In the genomic region with DNA sequence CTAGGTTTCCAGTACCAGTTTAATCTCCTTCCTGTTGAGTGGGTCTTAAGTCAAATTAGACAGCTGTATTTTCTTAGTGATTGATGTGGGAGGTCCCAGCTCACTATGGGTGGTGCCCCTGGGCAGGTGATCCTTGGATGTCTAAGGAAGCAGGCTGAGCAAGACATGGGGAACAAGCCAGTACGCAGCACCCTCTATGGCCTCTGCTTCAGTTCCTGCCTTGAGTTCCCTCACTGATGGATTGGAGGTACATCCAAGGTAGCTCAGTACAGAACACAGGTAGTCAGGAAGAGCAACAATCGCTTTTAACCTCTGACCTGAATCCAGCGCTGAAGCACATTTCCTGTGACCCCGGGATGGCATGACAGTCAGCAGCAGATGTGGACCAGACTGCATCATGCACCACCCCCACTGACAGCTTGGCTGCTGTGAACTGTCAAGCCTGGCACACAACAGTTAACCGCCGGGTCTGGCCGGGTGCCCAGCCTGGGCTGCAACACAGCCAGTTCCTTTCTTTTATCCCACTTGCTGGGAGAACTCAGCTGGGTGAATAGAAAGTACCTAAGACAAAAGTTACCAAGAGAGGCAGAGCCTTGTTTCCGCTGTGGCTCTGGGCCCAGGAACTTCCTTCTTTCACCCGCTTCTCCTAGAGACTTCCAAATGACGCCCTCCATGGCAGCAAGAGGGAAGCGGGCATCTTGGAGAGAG, we compare ENCODE assay signal across 7 mouse cellular contexts. TPM values are rescaled to one million over a fixed set of nuclear protein-coding genes. Genes with fewer than 3 reads are reported as not detected.
DNase-seq lines count a peak whose midpoint lies in the region; ATAC-seq lines count a peak whose summit lies in the region.

A gene (plus strand): TSS at position 652 of the 708 bp plus-strand sequence.

- 45% methylated on average over 11 of the region's 11 CpGs for WGBS in embryonic facial prominence, embryonic 14.5 days
- WGBS in heart, embryonic 14.5 days, result 21% methylated on average over 11 of the region's 11 CpGs

- peak within 1 kb of the TSS; percentile 18; the same call in 1 of the 2 replicates for H3K4me2 ChIP-seq in embryonic facial prominence, embryonic 14.5 days (ENCODE audit: low read depth, low read length)
- H3K4me2 ChIP-seq in heart, embryonic 14.5 days (ENCODE audit: low read length), result peak within 1 kb of the TSS; percentile 44

- no peaks in the 10 kb centered on the region for H3K27me3 ChIP-seq in embryonic facial prominence, embryonic 14.5 days (replicated peaks; ENCODE audit: control insufficient read depth, insufficient read depth, low read length)
- H3K27me3 ChIP-seq in heart, embryonic 14.5 days (ENCODE audit: control insufficient read depth, insufficient read depth, low read length), result no peaks in the 10 kb centered on the region

- H3K9me3 ChIP-seq in embryonic facial prominence, embryonic 14.5 days (ENCODE audit: control insufficient read depth, low read length), result 0 out of 2 replicates have a peak, but pooled peaks cover 4% of the 10 kb centered on the region
- no peaks in the 10 kb centered on the region for H3K9me3 ChIP-seq in heart, embryonic 14.5 days (ENCODE audit: control insufficient read depth, low read length)

- H3K4me1 ChIP-seq in embryonic facial prominence, embryonic 14.5 days (ENCODE audit: control insufficient read depth, insufficient read depth, low read length), result 0 out of 2 replicates have a peak, but pooled peaks cover 9% of the 10 kb centered on the region
- peaks cover 9 to 16% of the 10 kb centered on the region in 2 experiments for H3K4me1 ChIP-seq in heart, embryonic 14.5 days (ENCODE audit: control insufficient read depth in 2 of 2, insufficient read depth in 2 of 2, low read length in 2 of 2)

- peak within 1 kb of the TSS; percentile 63; the same call in 1 of the 2 replicates for H3K27ac ChIP-seq in embryonic facial prominence, embryonic 14.5 days (replicated peaks; ENCODE audit: low read depth, low read length)
- H3K27ac ChIP-seq in heart, embryonic 14.5 days (replicated peaks in 1 of 2; ENCODE audit: control insufficient read depth in 1 of 2, insufficient read depth in 1 of 2, low read depth in 2 of 2, low read length in 2 of 2), result peak within 1 kb of the TSS; percentile 75 to 76

- H3K36me3 ChIP-seq in embryonic facial prominence, embryonic 14.5 days (ENCODE audit: control insufficient read depth, insufficient read depth, low read length), result no peaks in the 10 kb centered on the region
- H3K36me3 ChIP-seq in heart, embryonic 14.5 days (ENCODE audit: control insufficient read depth, insufficient read depth, low read length), result no peaks in the 10 kb centered on the region

- peak; percentile 85 for ATAC-seq in embryonic facial prominence, embryonic 14.5 days (ENCODE audit: low read depth)
- peak; percentile 77; the same call in 1 of the 2 replicates for ATAC-seq in heart, embryonic 14.5 days (ENCODE audit: insufficient number of reproducible peaks, insufficient read depth, low FRiP score, low read depth)
- ATAC-seq in megakaryocyte, adult 5-6 weeks (ENCODE audit: poor library complexity, severe bottlenecking), result peak; percentile 76

- no peak within 1 kb of the TSS for H3K9ac ChIP-seq in embryonic facial prominence, embryonic 14.5 days (ENCODE audit: low read depth, low read length)
- no peak within 1 kb of the TSS for H3K9ac ChIP-seq in heart, embryonic 14.5 days (ENCODE audit: low read length)

- H3K4me3 ChIP-seq in embryonic facial prominence, embryonic 14.5 days (ENCODE audit: low read depth, low read length), result no peak within 1 kb of the TSS
- no peak within 1 kb of the TSS for H3K4me3 ChIP-seq in heart, embryonic 14.5 days (ENCODE audit: control insufficient read depth in 1 of 2, insufficient read depth in 1 of 2, low read depth in 1 of 2, low read length in 2 of 2)

- DNase-seq in 416B (ENCODE audit: low read depth) (peak; percentile 91), adipocyte (ENCODE audit: low spot score) (peak; percentile 91)
- peak; percentile 90 for DNase-seq in embryonic facial prominence, embryonic 14.5 days (ENCODE audit: low spot score)
- peak; percentile 65 for DNase-seq in layer of hippocampus, adult 9-10 months (ENCODE audit: low spot score)
- peak; percentile 55 to 72 for DNase-seq in spleen, postnatal 4 days (ENCODE audit: low spot score in 2 of 2)

RNA-seq across cellular contexts. Expression of the gene that starts here (rescaled TPM):
- polyA plus RNA-seq in embryonic facial prominence, embryonic 14.5 days (2014; fragmentation: Nextera tagmentation; extraction: Ambion mirVana), result 0.17 and 0.29 TPM in 2 replicates
- polyA plus RNA-seq in heart, embryonic 14.5 days (2014; fragmentation: Nextera tagmentation; extraction: Ambion mirVana), result 0.14 and 0.19 TPM in 2 replicates
- 0.09 and 0.11 TPM in 2 replicates for total RNA-seq in megakaryocyte, adult 5-6 weeks (2015)
- 0.55 and 0.61 TPM in 2 replicates for total RNA-seq in megakaryocyte, adult 5-6 weeks (2017)

Comparison
In these comparisons a context has a peak if more than half of its experiments do, and no peak if none do; other contexts are left out.
1. Peak in DNase-seq, ATAC-seq, H3K27ac ChIP-seq and H3K4me2 ChIP-seq in embryonic facial prominence, embryonic 14.5 days; RNA of the gene not detected or under 1 TPM.
2. Peak in ATAC-seq, H3K27ac ChIP-seq and H3K4me2 ChIP-seq in heart, embryonic 14.5 days; RNA of the gene not detected or under 1 TPM.
3. Peak in ATAC-seq in megakaryocyte, adult 5-6 weeks; RNA of the gene not detected or under 1 TPM.